Mouse (Mus musculus): ENCODE measurements around the gene Ahnak. TPM values are rescaled to one million over a fixed set of nuclear protein-coding genes. Genes with fewer than 3 reads are reported as not detected.
"Not testable (repeated sequence)": the region's sequence is repeated elsewhere in the genome, so short reads cannot be mapped to it uniquely, and the experiment has no call there.

The Ahnak gene
- polyA plus RNA-seq, 1 experiment from 2014 or later, result 15.1 TPM

- Histone ChIP-seq H3K27ac (peak overlapping the region; percentile 75), H3K9me3 (no peaks in the 10 kb centered on the region), H3K36me3 (no peaks in the 10 kb centered on the region), H3K4me1 (peaks cover 22% of the 10 kb centered on the region), H3K27me3 (ENCODE audit: insufficient read depth, poor library complexity, severe bottlenecking) (no peaks in the 10 kb centered on the region), H3K4me3 (peak overlapping the region; percentile 23; the same call in 1 of the 2 replicates)
- no peak for DNase-seq (ENCODE audit: low spot score)
- 69% methylated on average over 1 of the region's 1 CpGs for WGBS
These were observed 118.3 kb downstream of the Ahnak start for GRCm38 (mm10) chr19:9107379-9107755.

- no peak for DNase-seq (ENCODE audit: low spot score)
These were observed 119.5 kb downstream of the Ahnak start for GRCm38 (mm10) chr19:9108536-9108935.

GRCm38 (mm10) chr19:9110182-9110869, 121.2 kb downstream of the Ahnak start:
- Histone ChIP-seq H3K4me1 (peaks cover 22% of the 10 kb centered on the region), H3K36me3 (peaks cover 14% of the 10 kb centered on the region; the same call in 1 of the 2 replicates), H3K27me3 (ENCODE audit: insufficient read depth, poor library complexity, severe bottlenecking) (no peaks in the 10 kb centered on the region), H3K27ac (no peak overlapping the region), H3K9me3 (no peaks in the 10 kb centered on the region), H3K4me3 (no peak overlapping the region)
- 49% methylated on average over 4 of the region's 4 CpGs for WGBS
- DNase-seq (ENCODE audit: low spot score), result peak; percentile 79

More at GRCm38 (mm10) chr19:9108536-9108935, 119.5 kb downstream of the Ahnak start:
- Histone ChIP-seq H3K4me3 (no peak overlapping the region), H3K4me1 (peaks cover 22% of the 10 kb centered on the region), H3K27me3 (ENCODE audit: insufficient read depth, poor library complexity, severe bottlenecking) (no peaks in the 10 kb centered on the region), H3K27ac (no peak overlapping the region), H3K9me3 (no peaks in the 10 kb centered on the region), H3K36me3 (peaks cover 9% of the 10 kb centered on the region; the same call in 1 of the 2 replicates)
- 91% methylated on average over 1 of the region's 1 CpGs for WGBS

- WGBS, result 39% methylated on average over 8 of the region's 8 CpGs
- H3K27me3 ChIP-seq (ENCODE audit: insufficient read depth, poor library complexity, severe bottlenecking), result no peaks in the 10 kb centered on the region
- DNase-seq (ENCODE audit: low spot score), result peak; percentile 74
These were observed 123.0 kb downstream of the Ahnak start for GRCm38 (mm10) chr19:9112043-9112442.

GRCm38 (mm10) chr19:9116268-9116667, 127.2 kb downstream of the Ahnak start:
- no peaks in the 10 kb centered on the region for H3K9me3 ChIP-seq
- peaks cover 12% of the 10 kb centered on the region; the same call in 1 of the 2 replicates for H3K4me1 ChIP-seq
- peaks cover 27% of the 10 kb centered on the region; the same call in 1 of the 2 replicates for H3K36me3 ChIP-seq
- WGBS, result 75% methylated on average over 4 of the region's 4 CpGs
- no peak overlapping the region for H3K4me3 ChIP-seq
- no peak overlapping the region for H3K27ac ChIP-seq
- no peaks in the 10 kb centered on the region for H3K27me3 ChIP-seq (ENCODE audit: insufficient read depth, poor library complexity, severe bottlenecking)
- no peak for DNase-seq (ENCODE audit: low spot score)

More at GRCm38 (mm10) chr19:9112043-9112442, 123.0 kb downstream of the Ahnak start:
- H3K27ac ChIP-seq, result no peak overlapping the region
- H3K36me3 ChIP-seq, result peaks cover 25% of the 10 kb centered on the region; the same call in 1 of the 2 replicates
- no peak overlapping the region for H3K4me3 ChIP-seq
- peaks cover 13% of the 10 kb centered on the region for H3K4me1 ChIP-seq
- no peaks in the 10 kb centered on the region for H3K9me3 ChIP-seq

GRCm38 (mm10) chr19:9117275-9117674, 128.2 kb downstream of the Ahnak start:
- no peak overlapping the region for H3K27ac ChIP-seq
- no peaks in the 10 kb centered on the region for H3K9me3 ChIP-seq
- no peak overlapping the region for H3K4me3 ChIP-seq
- peaks cover 8% of the 10 kb centered on the region; the same call in 1 of the 2 replicates for H3K4me1 ChIP-seq
- peaks cover 27% of the 10 kb centered on the region; the same call in 1 of the 2 replicates for H3K36me3 ChIP-seq
- H3K27me3 ChIP-seq (ENCODE audit: insufficient read depth, poor library complexity, severe bottlenecking), result no peaks in the 10 kb centered on the region
- WGBS, result 48% methylated on average over 5 of the region's 5 CpGs
- no peak for DNase-seq (ENCODE audit: low spot score)

GRCm38 (mm10) chr19:9119655-9120425, 130.8 kb downstream of the Ahnak start:
- Histone ChIP-seq H3K9me3 (no peaks in the 10 kb centered on the region), H3K4me3 (no peak overlapping the region), H3K27ac (no peak overlapping the region), H3K36me3 (peaks cover 13% of the 10 kb centered on the region; the same call in 1 of the 2 replicates), H3K27me3 (ENCODE audit: insufficient read depth, poor library complexity, severe bottlenecking) (no peaks in the 10 kb centered on the region), H3K4me1 (0 out of 2 replicates have a peak, but pooled peaks cover 8% of the 10 kb centered on the region)
- 95% methylated on average over 3 of the region's 3 CpGs for WGBS
- DNase-seq (ENCODE audit: low spot score), result no peak

- Histone ChIP-seq H3K4me3 (no peak overlapping the region), H3K27me3 (ENCODE audit: insufficient read depth, poor library complexity, severe bottlenecking) (no peaks in the 10 kb centered on the region), H3K9me3 (no peaks in the 10 kb centered on the region), H3K4me1 (0 out of 2 replicates have a peak, but pooled peaks cover 2% of the 10 kb centered on the region), H3K36me3 (peaks cover 9% of the 10 kb centered on the region), H3K27ac (no peak overlapping the region)
- no peak for DNase-seq (ENCODE audit: low spot score)
- 94% methylated on average over 1 of the region's 1 CpGs for WGBS
These were observed 133.3 kb downstream of the Ahnak start for GRCm38 (mm10) chr19:9122390-9122789.

GRCm38 (mm10) chr19:9123986-9124385, 134.9 kb downstream of the Ahnak start:
- H3K27ac ChIP-seq; H3K4me3 ChIP-seq; H3K9me3 ChIP-seq; H3K27me3 ChIP-seq (ENCODE audit: insufficient read depth, poor library complexity, severe bottlenecking); DNase-seq (ENCODE audit: low spot score); H3K4me1 ChIP-seq: not testable (repeated sequence)
- WGBS, result 91% methylated on average over 2 of the region's 2 CpGs
- peaks cover 15% of the 10 kb centered on the region for H3K36me3 ChIP-seq

Other genes starting within 250 kb of the Ahnak start
- 1.6 and 2.1 TPM in 2 replicates for gene 1700092M07Rik, start 248.6 kb upstream of the Ahnak start, polyA plus RNA-seq (2016; fragmentation: Nextera tagmentation; extraction: Ambion mirVana)
- gene Stx5a, start 247.9 kb upstream of the Ahnak start, polyA plus RNA-seq (2016; fragmentation: Nextera tagmentation; extraction: Ambion mirVana), result 83.1 and 91.1 TPM in 2 replicates
- 156 and 193 TPM in 2 replicates for gene Nxf1, start 232.2 kb upstream of the Ahnak start, polyA plus RNA-seq (2016; fragmentation: Nextera tagmentation; extraction: Ambion mirVana)
- gene Tmem223, start 218.3 kb upstream of the Ahnak start, polyA plus RNA-seq (2016; fragmentation: Nextera tagmentation; extraction: Ambion mirVana), result 134 and 136 TPM in 2 replicates
- gene Tmem179b, start 214.8 kb upstream of the Ahnak start, polyA plus RNA-seq (2016; fragmentation: Nextera tagmentation; extraction: Ambion mirVana), result 57.4 and 60.0 TPM in 2 replicates
- gene Taf6l, start 202.9 kb upstream of the Ahnak start, polyA plus RNA-seq (2016; fragmentation: Nextera tagmentation; extraction: Ambion mirVana), result 29.7 and 36.1 TPM in 2 replicates
- gene Polr2g, start 190.7 kb upstream of the Ahnak start, polyA plus RNA-seq (2016; fragmentation: Nextera tagmentation; extraction: Ambion mirVana), result 159 and 172 TPM in 2 replicates
- gene Zbtb3, start 186.7 kb upstream of the Ahnak start, polyA plus RNA-seq (2016; fragmentation: Nextera tagmentation; extraction: Ambion mirVana), result 5.4 and 5.9 TPM in 2 replicates
- 43.2 and 51.3 TPM in 2 replicates for gene Ttc9c, start 170.0 kb upstream of the Ahnak start, polyA plus RNA-seq (2016; fragmentation: Nextera tagmentation; extraction: Ambion mirVana)
- 2.8 and 4.6 TPM in 2 replicates for gene Hnrnpul2, start 169.3 kb upstream of the Ahnak start, polyA plus RNA-seq (2016; fragmentation: Nextera tagmentation; extraction: Ambion mirVana)
- not detected in 2 replicates for gene AC129217.1, start 159.5 kb upstream of the Ahnak start, polyA plus RNA-seq (2016; fragmentation: Nextera tagmentation; extraction: Ambion mirVana)
- gene Bscl2, start 151.8 kb upstream of the Ahnak start, polyA plus RNA-seq (2016; fragmentation: Nextera tagmentation; extraction: Ambion mirVana), result 46.2 and 51.1 TPM in 2 replicates
- 2.6 and 4.7 TPM in 2 replicates for gene Gng3, start 150.1 kb upstream of the Ahnak start, polyA plus RNA-seq (2016; fragmentation: Nextera tagmentation; extraction: Ambion mirVana)
- 0.36 and 0.51 TPM in 2 replicates for gene Lrrn4cl, start 138.5 kb upstream of the Ahnak start, polyA plus RNA-seq (2016; fragmentation: Nextera tagmentation; extraction: Ambion mirVana)
- gene Ubxn1, start 117.8 kb upstream of the Ahnak start, polyA plus RNA-seq (2016; fragmentation: Nextera tagmentation; extraction: Ambion mirVana), result 156 and 193 TPM in 2 replicates
- 58.9 and 59.4 TPM in 2 replicates for gene Uqcc3, start 108.4 kb upstream of the Ahnak start, polyA plus RNA-seq (2016; fragmentation: Nextera tagmentation; extraction: Ambion mirVana)
- 68.9 and 88.7 TPM in 2 replicates for gene Lbhd1, start 105.6 kb upstream of the Ahnak start, polyA plus RNA-seq (2016; fragmentation: Nextera tagmentation; extraction: Ambion mirVana)
- not detected in 2 replicates for gene Gm49403, start 105.4 kb upstream of the Ahnak start, polyA plus RNA-seq (2016; fragmentation: Nextera tagmentation; extraction: Ambion mirVana)
- 106 and 140 TPM in 2 replicates for gene 1810009A15Rik, start 100.4 kb upstream of the Ahnak start, polyA plus RNA-seq (2016; fragmentation: Nextera tagmentation; extraction: Ambion mirVana)
- gene Gm49416, start 100.4 kb upstream of the Ahnak start, polyA plus RNA-seq (2016; fragmentation: Nextera tagmentation; extraction: Ambion mirVana), result not detected in 2 replicates
- gene Ints5, start 96.3 kb upstream of the Ahnak start, polyA plus RNA-seq (2016; fragmentation: Nextera tagmentation; extraction: Ambion mirVana), result 35.8 and 39.0 TPM in 2 replicates
- 91.4 and 103 TPM in 2 replicates for gene Ganab, start 91.2 kb upstream of the Ahnak start, polyA plus RNA-seq (2016; fragmentation: Nextera tagmentation; extraction: Ambion mirVana)
- gene B3gat3, start 68.9 kb upstream of the Ahnak start, polyA plus RNA-seq (2016; fragmentation: Nextera tagmentation; extraction: Ambion mirVana), result 52.0 and 57.9 TPM in 2 replicates
- gene Rom1, start 59.9 kb upstream of the Ahnak start, polyA plus RNA-seq (2016; fragmentation: Nextera tagmentation; extraction: Ambion mirVana), result 3.2 and 5.2 TPM in 2 replicates
- 17.4 and 24.4 TPM in 2 replicates for gene Eml3, start 59.7 kb upstream of the Ahnak start, polyA plus RNA-seq (2016; fragmentation: Nextera tagmentation; extraction: Ambion mirVana)
- gene Mta2, start 47.4 kb upstream of the Ahnak start, polyA plus RNA-seq (2016; fragmentation: Nextera tagmentation; extraction: Ambion mirVana), result 113 and 140 TPM in 2 replicates
- gene Tut1, start 35.4 kb upstream of the Ahnak start, polyA plus RNA-seq (2016; fragmentation: Nextera tagmentation; extraction: Ambion mirVana), result 25.7 and 32.8 TPM in 2 replicates
- gene Eef1g, start 22.2 kb upstream of the Ahnak start, polyA plus RNA-seq (2016; fragmentation: Nextera tagmentation; extraction: Ambion mirVana), result 378 and 459 TPM in 2 replicates
- not detected in 2 replicates for gene Scgb1a1, start 98.7 kb downstream of the Ahnak start, polyA plus RNA-seq (2016; fragmentation: Nextera tagmentation; extraction: Ambion mirVana)
- gene Asrgl1, start 146.4 kb downstream of the Ahnak start, polyA plus RNA-seq (2016; fragmentation: Nextera tagmentation; extraction: Ambion mirVana), result 11.7 and 14.4 TPM in 2 replicates